In the genomic region with DNA sequence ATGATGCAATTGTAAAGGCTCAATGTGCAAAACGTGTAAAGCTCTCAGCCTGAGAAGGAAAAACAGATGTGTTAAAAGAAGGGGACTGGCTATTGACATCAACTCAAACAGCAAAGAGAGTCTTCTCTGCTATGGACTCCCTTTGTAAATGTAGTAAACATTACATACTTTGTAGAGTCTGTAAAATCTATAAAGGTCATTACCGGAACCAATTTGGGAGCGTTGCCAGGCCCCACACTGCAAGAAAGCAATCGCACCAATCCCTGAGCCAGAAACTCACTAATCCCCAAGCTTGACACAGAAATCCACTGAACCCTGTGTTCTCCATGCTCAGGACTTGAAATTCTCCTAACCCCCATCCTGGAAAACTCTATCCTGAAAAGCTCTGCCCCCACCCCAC, we compare ENCODE assay signal across 20 mouse cellular contexts.
DNase-seq lines count a peak whose midpoint lies in the region; ATAC-seq and TF ChIP-seq lines count a peak whose summit lies in the region.
"Had no signal": no experiment of that assay in that cellular context is flagged by ENCODE, and none has a peak within 500 bp of the region (broad histone marks: within the 10 kb centered on the region; RNA-seq: fewer than 3 reads in every experiment).

No protein-coding gene starts in this region.

- WGBS in kidney, adult 2 months: 69% methylated on average over 4 of the region's 4 CpGs
- WGBS in lung, embryonic 14.5 days: 54% methylated on average over 4 of the region's 4 CpGs
- 38% methylated on average over 4 of the region's 4 CpGs for WGBS in limb, embryonic 14.5 days
- 78% methylated on average over 4 of the region's 4 CpGs for WGBS in heart, adult 2 months

- H3K4me1 ChIP-seq in kidney, adult 2 months (ENCODE audit: control insufficient read depth, insufficient read depth, low read length): no peaks in the 10 kb centered on the region
- H3K4me1 ChIP-seq in lung, embryonic 14.5 days (ENCODE audit: insufficient read depth): no peaks in the 10 kb centered on the region
- H3K4me1 ChIP-seq in limb, embryonic 14.5 days (ENCODE audit: control insufficient read depth, insufficient read depth, low read length): peaks cover 4% of the 10 kb centered on the region; the same call in 1 of the 2 replicates
- no peaks in the 10 kb centered on the region for H3K4me1 ChIP-seq in heart, adult 2 months (ENCODE audit: control insufficient read depth, insufficient read depth, low read length)
- H3K4me1 ChIP-seq: embryonic facial prominence, embryonic 12.5 days; forebrain, embryonic 12.5 days; heart, embryonic 13.5 days; hindbrain, embryonic 15.5 days had no signal

- no peak for ATAC-seq in lung, embryonic 14.5 days (ENCODE audit: insufficient read depth)
- ATAC-seq in limb, embryonic 14.5 days (ENCODE audit: low FRiP score, low read depth): peak; percentile 74
- ATAC-seq: forebrain, postnatal 0 days had no signal

- H3K9ac ChIP-seq in lung, embryonic 14.5 days: no peak overlapping the region
- H3K9ac ChIP-seq in limb, embryonic 14.5 days (ENCODE audit: low read depth, low read length, severe bottlenecking): no peak overlapping the region
- H3K9ac ChIP-seq in heart, adult 2 months (ENCODE audit: low read depth, low read length): no peak overlapping the region
- H3K9ac ChIP-seq: embryonic facial prominence, embryonic 12.5 days; forebrain, embryonic 12.5 days; forebrain, postnatal 0 days; heart, embryonic 13.5 days; hindbrain, embryonic 15.5 days had no signal

- DNase-seq in kidney, adult 2 months: peak; percentile 6
- DNase-seq in kidney, postnatal 10 days: no peak
- peak; percentile 33 for DNase-seq in lung, embryonic 14.5 days
- DNase-seq in lung, postnatal 36 days: no peak
- peak; percentile 17 for DNase-seq in brain, embryonic 14.5 days (ENCODE audit: low read depth)
- peak; percentile 59 for DNase-seq in limb, embryonic 14.5 days (ENCODE audit: low spot score)
- no peak for DNase-seq in heart, adult 2 months
- DNase-seq: adrenal gland, adult 8-10 months; adrenal gland, postnatal 36 days; cerebellum, adult 11-12 months; cerebellum, adult 9-11 months; embryo, embryonic 11 days; forebrain, postnatal 0 days; gastrocnemius, adult 2 months; gastrocnemius, postnatal 25 days; heart, postnatal 36 days had no signal

- intact Hi-C loops in heart, adult 2 months (cut with DNase I): no loop called here

- TF ChIP-seq POLR2A in kidney, adult 2 months (IDR thresholded peaks at IDR 0.05; ENCODE audit: low read depth, low read length): no peak
- no peak for TF ChIP-seq POLR2A in brain, embryonic 14.5 days (IDR thresholded peaks at IDR 0.05; ENCODE audit: borderline replicate concordance, extremely low read depth, insufficient read depth, insufficient read length, poor library complexity, severe bottlenecking)
- TF ChIP-seq POLR2A in limb, embryonic 14.5 days (IDR thresholded peaks at IDR 0.05; ENCODE audit: borderline replicate concordance, extremely low read depth, insufficient read depth, insufficient read length): no peak
- TF ChIP-seq POLR2A in heart, adult 2 months (IDR thresholded peaks at IDR 0.05; ENCODE audit: insufficient read depth, low read depth, low read length): no peak

- no peak overlapping the region for H3K27ac ChIP-seq in kidney, adult 2 months (ENCODE audit: insufficient read depth, low read depth, low read length)
- no peak overlapping the region for H3K27ac ChIP-seq in lung, embryonic 14.5 days (ENCODE audit: low read depth)
- no peak overlapping the region for H3K27ac ChIP-seq in limb, embryonic 14.5 days (replicated peaks; ENCODE audit: low read depth, low read length)
- no peak overlapping the region for H3K27ac ChIP-seq in heart, adult 2 months
- H3K27ac ChIP-seq: embryonic facial prominence, embryonic 12.5 days; forebrain, embryonic 12.5 days; gastrocnemius, adult 2 months; heart, embryonic 13.5 days; hindbrain, embryonic 15.5 days had no signal

- H3K4me3 ChIP-seq in kidney, adult 2 months (ENCODE audit: insufficient read depth, low read depth, low read length): no peak overlapping the region
- H3K4me3 ChIP-seq in lung, embryonic 14.5 days (ENCODE audit: low read depth, low read length): no peak overlapping the region
- no peak overlapping the region for H3K4me3 ChIP-seq in limb, embryonic 14.5 days (replicated peaks; ENCODE audit: low read length)
- no peak overlapping the region for H3K4me3 ChIP-seq in heart, adult 2 months
- H3K4me3 ChIP-seq: embryonic facial prominence, embryonic 12.5 days; forebrain, embryonic 12.5 days; gastrocnemius, adult 2 months; heart, embryonic 13.5 days; hindbrain, embryonic 15.5 days had no signal

- no peaks in the 10 kb centered on the region for H3K27me3 ChIP-seq in kidney, adult 2 months (replicated peaks; ENCODE audit: control insufficient read depth, insufficient read depth, low read length)
- H3K27me3 ChIP-seq in lung, embryonic 14.5 days (ENCODE audit: insufficient read depth, low read length): no peaks in the 10 kb centered on the region
- H3K27me3 ChIP-seq in limb, embryonic 14.5 days (ENCODE audit: control insufficient read depth, insufficient read depth, low read length): no peaks in the 10 kb centered on the region
- H3K27me3 ChIP-seq in heart, adult 2 months (ENCODE audit: control insufficient read depth, insufficient read depth, low read length): no peaks in the 10 kb centered on the region
- H3K27me3 ChIP-seq: embryonic facial prominence, embryonic 12.5 days; forebrain, embryonic 12.5 days; heart, embryonic 13.5 days; hindbrain, embryonic 15.5 days had no signal

- no peak for TF ChIP-seq CTCF in kidney, adult 2 months (conservative IDR thresholded peaks at IDR 0.05; ENCODE audit: insufficient read depth, insufficient read length, low read depth, low read length)
- no peak for TF ChIP-seq CTCF in lung, embryonic 14.5 days (IDR thresholded peaks at IDR 0.05; ENCODE audit: low read depth)
- no peak for TF ChIP-seq CTCF in brain, embryonic 14.5 days (IDR thresholded peaks at IDR 0.05; ENCODE audit: borderline replicate concordance, extremely low read depth, insufficient read depth, insufficient read length)
- no peak for TF ChIP-seq CTCF in heart, adult 2 months (IDR thresholded peaks at IDR 0.05)

- no peak overlapping the region for H3K4me2 ChIP-seq in lung, embryonic 14.5 days
- H3K4me2 ChIP-seq in limb, embryonic 14.5 days (replicated peaks; ENCODE audit: low read depth, low read length, severe bottlenecking): no peak overlapping the region
- H3K4me2 ChIP-seq: embryonic facial prominence, embryonic 12.5 days; forebrain, embryonic 12.5 days; heart, embryonic 13.5 days; hindbrain, embryonic 15.5 days had no signal

- H3K79me2 ChIP-seq in heart, adult 2 months (replicated peaks; ENCODE audit: control insufficient read depth, insufficient read depth, low read length): no peaks in the 10 kb centered on the region

- no peaks in the 10 kb centered on the region for H3K9me3 ChIP-seq in lung, embryonic 14.5 days (ENCODE audit: low read depth, low read length)
- no peaks in the 10 kb centered on the region for H3K9me3 ChIP-seq in limb, embryonic 14.5 days (ENCODE audit: control insufficient read depth, low read length)
- H3K9me3 ChIP-seq: embryonic facial prominence, embryonic 12.5 days; forebrain, embryonic 12.5 days; heart, embryonic 13.5 days; hindbrain, embryonic 15.5 days had no signal

- H3K36me3 ChIP-seq in kidney, adult 2 months (ENCODE audit: control insufficient read depth, insufficient read depth, low read length): no peaks in the 10 kb centered on the region
- no peaks in the 10 kb centered on the region for H3K36me3 ChIP-seq in lung, embryonic 14.5 days (ENCODE audit: insufficient read depth)
- no peaks in the 10 kb centered on the region for H3K36me3 ChIP-seq in limb, embryonic 14.5 days (ENCODE audit: control insufficient read depth, insufficient read depth, low read length)
- H3K36me3 ChIP-seq in heart, adult 2 months (ENCODE audit: control insufficient read depth, insufficient read depth, low read length): no peaks in the 10 kb centered on the region
- H3K36me3 ChIP-seq: embryonic facial prominence, embryonic 12.5 days; forebrain, embryonic 12.5 days; heart, embryonic 13.5 days; hindbrain, embryonic 15.5 days had no signal

- no peak for TF ChIP-seq EP300 in heart, adult 2 months (IDR thresholded peaks at IDR 0.05; ENCODE audit: insufficient read depth, low read depth, low read length)

Comparison
In these comparisons a context has a peak if more than half of its experiments do, and no peak if none do; other contexts are left out.
1. DNase-seq: peak in kidney, adult 2 months (single experiment), lung, embryonic 14.5 days (single experiment), brain, embryonic 14.5 days (single experiment) and limb, embryonic 14.5 days (single experiment); none in kidney, postnatal 10 days (single experiment), lung, postnatal 36 days (single experiment) and heart, adult 2 months (0 of 2).